Mouse (Mus musculus) lung, embryonic 14.5 days (tissue): ENCODE measurements around the gene Gm10203. TPM values are rescaled to one million over a fixed set of nuclear protein-coding genes. Genes with fewer than 3 reads are reported as not detected.

Experiments used
- ATAC-seq: fragments of 200-750 bp; cut with Nextera tagmentation; 2 replicates; pipeline ENCODE4 v1.8.0; 2017; ENCODE audit warnings: mild to moderate bottlenecking, moderate TSS enrichment, moderate library complexity; ENCODE audit not compliant: insufficient read depth
- DNase-seq: peaks from one replicate; pipeline ENCODE4 v3.0.0-alpha.2; 2015
- H3K27ac ChIP-seq: fragments of 300-500 bp; sonication (generic); 2 replicates; pipeline ENCODE4 v1.5.1; 2014; ENCODE audit warnings: low read depth, mild to moderate bottlenecking, moderate library complexity
- H3K27me3 ChIP-seq: fragments of 300-500 bp; sonication (generic); 2 replicates; pipeline ENCODE4 v1.6.1; 2014; ENCODE audit warnings: low read length, control low read depth; ENCODE audit not compliant: insufficient read depth
- H3K36me3 ChIP-seq: fragments of 300-500 bp; sonication (generic); 2 replicates; pipeline ENCODE4 v1.6.1; 2014; ENCODE audit warnings: control low read depth; ENCODE audit not compliant: insufficient read depth
- H3K4me1 ChIP-seq: fragments of 300-500 bp; sonication (generic); 2 replicates; pipeline ENCODE4 v1.6.1; 2014; ENCODE audit warnings: antibody characterized with exemption, control low read depth; ENCODE audit not compliant: insufficient read depth
- H3K4me2 ChIP-seq: fragments of 300-500 bp; sonication (generic); 2 replicates; pipeline ENCODE4 v1.6.1; 2014; ENCODE audit warnings: mild to moderate bottlenecking
- H3K4me3 ChIP-seq: fragments of 300-500 bp; sonication (generic); 2 replicates; pipeline ENCODE4 v1.5.1; 2014; ENCODE audit warnings: low read depth, low read length
- H3K9ac ChIP-seq: fragments of 300-500 bp; sonication (generic); 2 replicates; pipeline ENCODE4 v1.6.1; 2014
- H3K9me3 ChIP-seq: fragments of 300-500 bp; sonication (generic); 2 replicates; pipeline ENCODE4 v1.6.1; 2016; ENCODE audit warnings: low read depth, low read length, control low read depth
- CTCF ChIP-seq: IDR thresholded peaks from 2 replicates; pipeline ENCODE4 v1.5.1; 2016; ENCODE audit warnings: antibody characterized with exemption, low read depth
- WGBS: fragments of 180-500 bp; shearing (Covaris S2); extraction: QIAGEN DNeasy Blood & Tissue Kit; methylation state at CpG from one replicate; pipeline ENCODE4 v1.1.7; 2014; 5-methylcytosine and 5-hydroxymethylcytosine counted together
- polyA plus RNA-seq: library from polyadenylated mRNA; unstranded; fragments of >200 nt; fragmentation: Nextera tagmentation; extraction: Ambion mirVana; gene quantifications from 2 replicates; pipeline ENCODE4 v1.2.1, GENCODE M21; 2014

Gm10203 gene
- polyA plus RNA-seq, 1 experiment from 2014 or later, result not detected

DNA sequence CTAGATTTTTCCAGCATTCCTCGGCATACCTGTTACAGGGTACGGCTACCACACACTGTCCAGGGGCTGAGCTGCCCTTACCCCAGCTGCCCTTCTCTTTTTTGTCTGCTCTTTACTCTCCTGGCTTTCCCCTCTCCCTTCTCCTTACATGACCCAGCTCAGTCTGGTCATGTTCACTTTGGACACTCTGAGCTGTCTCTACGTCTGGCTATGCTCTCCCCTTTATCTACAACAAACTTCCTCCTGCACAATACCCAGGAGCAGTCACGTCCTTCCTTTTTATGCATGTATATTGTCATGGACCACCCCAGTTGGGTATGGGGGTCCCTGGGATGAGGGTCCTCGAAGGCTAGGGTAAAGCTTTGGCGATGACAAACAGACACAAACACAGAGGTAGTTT, 5.7 kb downstream of the Gm10203 start:
- H3K4me2 ChIP-seq, result no peak overlapping the region

DNA sequence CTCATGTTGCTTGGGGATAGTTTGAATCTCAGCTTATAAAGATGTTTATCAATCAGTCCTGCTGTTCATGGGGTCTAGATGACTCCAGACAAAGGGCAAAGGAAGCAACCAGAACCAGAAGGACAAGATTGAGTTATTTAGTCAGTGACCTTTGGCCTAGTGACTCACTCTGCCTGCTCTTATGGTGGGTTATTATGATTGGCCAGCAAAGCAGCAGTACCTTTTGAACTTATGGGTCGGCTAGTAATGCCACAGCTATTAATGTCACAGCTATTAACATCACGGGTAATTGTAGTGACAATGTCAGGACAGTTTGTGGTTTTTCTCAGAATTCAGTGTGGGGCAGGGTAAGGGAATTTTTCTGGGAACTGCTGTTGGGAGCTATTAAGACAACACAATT, 8.0 kb downstream of the Gm10203 start:
- H3K4me3 ChIP-seq, result no peak overlapping the region
- H3K27ac ChIP-seq, result no peak overlapping the region
- no peak for TF ChIP-seq CTCF
- H3K27me3 ChIP-seq, result no peaks in the 10 kb centered on the region
- 52% methylated on average over 2 of the region's 2 CpGs for WGBS
- H3K9ac ChIP-seq, result no peak overlapping the region
- no peaks in the 10 kb centered on the region for H3K36me3 ChIP-seq
- H3K9me3 ChIP-seq, result no peaks in the 10 kb centered on the region
- ATAC-seq (no peak), DNase-seq (no peak)
- no peaks in the 10 kb centered on the region for H3K4me1 ChIP-seq
- no peak overlapping the region for H3K4me2 ChIP-seq

More for the DNA sequence above, 5.7 kb downstream of the Gm10203 start:
- no peak for TF ChIP-seq CTCF
- no peaks in the 10 kb centered on the region for H3K4me1 ChIP-seq
- DNase-seq, result no peak
- 64% methylated on average over 6 of the region's 6 CpGs for WGBS
- no peaks in the 10 kb centered on the region for H3K27me3 ChIP-seq
- no peak for ATAC-seq
- H3K9ac ChIP-seq, result no peak overlapping the region
- H3K27ac ChIP-seq, result no peak overlapping the region
- no peaks in the 10 kb centered on the region for H3K36me3 ChIP-seq
- H3K9me3 ChIP-seq, result no peaks in the 10 kb centered on the region
- no peak overlapping the region for H3K4me3 ChIP-seq

DNA sequence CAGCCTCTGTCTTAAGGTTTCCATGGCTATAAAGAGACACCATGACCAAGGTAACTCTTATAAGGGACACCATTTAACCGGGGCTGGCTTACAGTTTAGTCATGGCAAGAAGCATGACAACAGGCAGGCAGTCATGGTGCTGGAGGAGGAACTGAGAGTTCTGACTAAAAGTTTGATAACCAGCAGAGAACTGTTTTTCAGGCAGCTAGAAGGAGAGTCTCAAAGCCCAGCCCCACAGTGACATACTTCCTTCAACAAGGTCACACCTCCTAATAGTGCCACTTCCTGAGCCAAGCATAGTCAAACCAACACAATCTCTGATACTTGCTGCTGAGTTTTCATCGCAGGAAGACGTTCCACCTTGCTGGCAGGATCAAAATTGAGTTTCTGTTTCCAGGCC, 9.0 kb downstream of the Gm10203 start:
- Histone ChIP-seq H3K27me3 (no peaks in the 10 kb centered on the region), H3K4me3 (no peak overlapping the region), H3K27ac (no peak overlapping the region), H3K9ac (no peak overlapping the region), H3K36me3 (no peaks in the 10 kb centered on the region), H3K4me2 (no peak overlapping the region), H3K4me1 (no peaks in the 10 kb centered on the region), H3K9me3 (no peaks in the 10 kb centered on the region)
- TF ChIP-seq CTCF, result no peak
- DNase-seq, result no peak
- 82% methylated on average over 3 of the region's 3 CpGs for WGBS
- no peak for ATAC-seq

- H3K4me2 ChIP-seq, result no peak within 1 kb of the TSS
- ATAC-seq, result no peak
- no peak for TF ChIP-seq CTCF
- H3K4me3 ChIP-seq, result no peak within 1 kb of the TSS
- WGBS, result 69% methylated on average over 1 of the region's 1 CpGs
- H3K9me3 ChIP-seq, result no peaks in the 10 kb centered on the region
- H3K27me3 ChIP-seq, result no peaks in the 10 kb centered on the region
- no peak within 1 kb of the TSS for H3K27ac ChIP-seq
- H3K36me3 ChIP-seq, result no peaks in the 10 kb centered on the region
- no peak within 1 kb of the TSS for H3K9ac ChIP-seq
- DNase-seq, result no peak
- H3K4me1 ChIP-seq, result no peaks in the 10 kb centered on the region
These were observed 9.5 kb downstream of the Gm10203 start, which contains the start of gene Etfbkmt for GRCm38 (mm10) chr6:149139471-149139870. Gene Etfbkmt, plus strand, starts transcription at chr6:149139849.

GRCm38 (mm10) chr6:149141393-149142173, 11.6 kb downstream of the Gm10203 start:
- H3K4me1 ChIP-seq, result no peaks in the 10 kb centered on the region
- no peaks in the 10 kb centered on the region for H3K36me3 ChIP-seq
- H3K4me2 ChIP-seq, result peak overlapping the region; percentile 70
- peak overlapping the region; percentile 75 for H3K27ac ChIP-seq
- 4% methylated on average over 36 of the region's 36 CpGs for WGBS
- H3K9me3 ChIP-seq, result no peaks in the 10 kb centered on the region
- TF ChIP-seq CTCF, result no peak
- H3K27me3 ChIP-seq, result no peaks in the 10 kb centered on the region
- ATAC-seq (peak; percentile 99), DNase-seq (peak; percentile 96)
- peak overlapping the region; percentile 55 for H3K4me3 ChIP-seq
- peak overlapping the region; percentile 68 for H3K9ac ChIP-seq

GRCm38 (mm10) chr6:149145143-149145542, 15.2 kb downstream of the Gm10203 start:
- Histone ChIP-seq H3K27ac (no peak overlapping the region), H3K4me1 (no peaks in the 10 kb centered on the region), H3K4me2 (no peak overlapping the region), H3K36me3 (peaks cover 3% of the 10 kb centered on the region; the same call in 1 of the 2 replicates), H3K27me3 (no peaks in the 10 kb centered on the region), H3K4me3 (no peak overlapping the region), H3K9me3 (no peaks in the 10 kb centered on the region), H3K9ac (no peak overlapping the region)
- ATAC-seq (no peak), DNase-seq (no peak)
- no peak for TF ChIP-seq CTCF
- 98% methylated on average over 1 of the region's 1 CpGs for WGBS

GRCm38 (mm10) chr6:149148436-149149229, 18.7 kb downstream of the Gm10203 start:
- H3K9me3 ChIP-seq, result no peaks in the 10 kb centered on the region
- H3K4me1 ChIP-seq, result no peaks in the 10 kb centered on the region
- ATAC-seq, result no peak
- no peak for DNase-seq
- no peak overlapping the region for H3K27ac ChIP-seq
- H3K9ac ChIP-seq, result no peak overlapping the region
- no peak overlapping the region for H3K4me3 ChIP-seq
- no peaks in the 10 kb centered on the region for H3K27me3 ChIP-seq
- no peak for TF ChIP-seq CTCF
- peaks cover 9% of the 10 kb centered on the region for H3K36me3 ChIP-seq
- H3K4me2 ChIP-seq, result no peak overlapping the region
- WGBS, result 62% methylated on average over 7 of the region's 7 CpGs
